Mouse (Mus musculus): ENCODE results near the gene Bmp5.

- TF ChIP-seq POLR2A (IDR thresholded peaks at IDR 0.05; ENCODE audit: low read depth, low read length) = no peak
- TF ChIP-seq MAZ (IDR thresholded peaks at IDR 0.05; ENCODE audit: low read depth, low read length) = no peak
- no peak for TF ChIP-seq MXI1 (IDR thresholded peaks at IDR 0.05; ENCODE audit: low read depth, low read length)
- no peak for TF ChIP-seq CTCF (conservative IDR thresholded peaks at IDR 0.05 in 1 of 2, IDR thresholded peaks at IDR 0.05 in 1 of 2; ENCODE audit: low read depth in 2 of 2, low read length in 2 of 2)
- no peak for TF ChIP-seq HCFC1 (IDR thresholded peaks at IDR 0.05; ENCODE audit: low read depth, low read length)
- no peak for TF ChIP-seq ZMIZ1 (IDR thresholded peaks at IDR 0.05; ENCODE audit: low read depth, low read length)
- no peak for TF ChIP-seq MAFK (IDR thresholded peaks at IDR 0.05; ENCODE audit: insufficient replicate concordance, low read length)
- TF ChIP-seq SMC3 (IDR thresholded peaks at IDR 0.05; ENCODE audit: low read depth, low read length) = no peak
- no peak for TF ChIP-seq NRF1 (IDR thresholded peaks at IDR 0.05; ENCODE audit: low read depth, low read length)
- no peak for TF ChIP-seq NELFE (IDR thresholded peaks at IDR 0.05; ENCODE audit: low read depth, low read length)
- no peak for TF ChIP-seq MYC (IDR thresholded peaks at IDR 0.05; ENCODE audit: low read depth, low read length)
- no peak for TF ChIP-seq ZC3H11A (IDR thresholded peaks at IDR 0.05; ENCODE audit: low read depth, low read length)
- no peak for TF ChIP-seq USF1 (IDR thresholded peaks at IDR 0.05; ENCODE audit: low read depth, low read length)
- no peak for TF ChIP-seq RAD21 (IDR thresholded peaks at IDR 0.05; ENCODE audit: low read depth, low read length)
These were observed 64.3 kb downstream of the Bmp5 start for GRCm38 (mm10) chr9:75839450-75839849.

Data from CH12.LX (cell line).